Mouse (Mus musculus) C2C12 (cell line): ENCODE results near the gene Arf3.

ENCODE experiments used
- CEBPB ChIP-seq: IDR thresholded peaks from one replicate; pipeline ENCODE4 v1.6.1; 2011; ENCODE audit warnings: low read depth, mild to moderate bottlenecking, control low read depth, moderate library complexity
- CTCF ChIP-seq: IDR thresholded peaks from one replicate; pipeline ENCODE4 v1.5.1; 2011; ENCODE audit not compliant: control insufficient read depth, insufficient read depth, insufficient read length

DNA sequence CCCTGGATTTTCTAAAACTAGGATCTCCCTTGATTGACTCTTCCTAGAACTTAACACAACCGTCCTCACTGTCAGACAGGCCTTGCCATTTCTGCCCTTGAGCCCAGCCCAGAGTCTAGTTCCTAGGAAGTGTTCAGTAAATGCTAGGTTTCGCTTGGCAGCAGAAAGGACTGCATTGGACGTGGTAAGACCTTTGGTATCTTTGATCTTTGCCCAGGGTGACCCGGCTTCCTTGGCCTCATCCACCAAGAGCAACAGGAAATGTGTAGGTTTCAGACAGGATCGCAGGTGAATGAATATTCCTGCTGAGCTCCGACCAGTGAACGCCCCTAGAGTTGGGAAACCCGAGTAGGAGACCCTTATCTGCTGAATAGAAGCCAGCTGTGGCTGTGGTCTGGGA is 39.9 kb upstream of the Arf3 start:
- no peak for TF ChIP-seq CTCF
- TF ChIP-seq CEBPB = no peak
